Mouse (Mus musculus): ENCODE measurements at regions not wholly inside any gene's neighbourhood (a gene's known extent, or its start where the extent isn't known, plus 50 kb on each side); places are given as distances from the start of the nearest gene placed in this dataset.

DNA sequence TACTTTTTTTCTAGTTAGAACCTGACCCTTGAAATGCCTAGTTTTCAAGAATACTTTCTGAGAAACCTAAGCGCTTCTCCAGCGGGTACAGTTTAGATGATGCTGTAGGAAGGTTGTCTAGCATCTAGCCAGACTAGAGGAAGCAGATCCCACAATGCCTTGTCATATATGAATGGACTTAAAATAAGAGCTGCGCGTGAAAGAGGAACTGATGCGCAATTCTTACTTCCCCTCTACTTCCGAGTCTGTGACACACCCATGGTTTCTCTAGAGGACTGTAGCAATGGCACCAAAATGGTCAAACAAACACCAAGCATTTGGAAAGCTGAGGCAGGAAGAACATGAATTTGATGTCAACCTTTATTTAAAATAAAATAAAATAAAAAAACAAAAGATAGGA lies 167.6 kb upstream of the Tyw5 start:
- DNase-seq, result no peak

DNA sequence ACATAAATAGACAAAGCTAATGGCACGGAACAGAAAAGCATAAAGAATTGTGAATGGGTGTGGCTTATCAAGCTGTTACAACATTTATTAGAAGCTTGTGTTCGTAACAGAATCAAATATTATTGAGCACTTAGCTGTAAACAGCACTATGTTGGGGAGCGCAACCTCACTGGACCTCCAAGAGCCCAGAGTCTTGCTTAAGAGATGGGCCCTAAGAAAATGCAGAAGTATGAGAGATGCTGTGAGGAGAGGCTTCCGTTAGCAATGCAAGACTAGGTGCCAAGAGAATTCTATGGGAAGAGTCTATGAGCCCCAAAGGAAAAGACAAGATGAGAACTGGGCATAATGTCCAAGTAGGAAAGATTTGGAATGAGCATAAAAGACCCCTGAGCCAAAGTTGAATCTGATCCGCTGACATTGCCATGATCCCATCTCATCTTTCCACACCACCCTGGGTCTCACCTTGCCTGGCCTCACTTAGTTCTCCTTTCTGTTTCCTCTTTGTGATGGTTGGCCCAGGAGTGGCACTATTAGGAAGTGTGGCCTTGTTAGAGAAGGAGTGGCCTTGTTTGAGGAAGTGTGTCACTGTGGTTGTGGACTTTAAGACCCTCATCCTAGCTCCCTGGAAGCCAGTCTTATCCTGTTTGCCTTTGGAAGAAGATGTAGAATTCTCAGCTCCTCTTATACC lies 169.3 kb upstream of the Tyw5 start:
- no peak for DNase-seq

GRCm38 (mm10) chr1:57579086-57579485 lies 172.2 kb upstream of the Tyw5 start:
- no peak for DNase-seq

GRCm38 (mm10) chr1:57593707-57594589 lies 180.0 kb upstream of the Spats2l start:
- DNase-seq, result no peak

DNA sequence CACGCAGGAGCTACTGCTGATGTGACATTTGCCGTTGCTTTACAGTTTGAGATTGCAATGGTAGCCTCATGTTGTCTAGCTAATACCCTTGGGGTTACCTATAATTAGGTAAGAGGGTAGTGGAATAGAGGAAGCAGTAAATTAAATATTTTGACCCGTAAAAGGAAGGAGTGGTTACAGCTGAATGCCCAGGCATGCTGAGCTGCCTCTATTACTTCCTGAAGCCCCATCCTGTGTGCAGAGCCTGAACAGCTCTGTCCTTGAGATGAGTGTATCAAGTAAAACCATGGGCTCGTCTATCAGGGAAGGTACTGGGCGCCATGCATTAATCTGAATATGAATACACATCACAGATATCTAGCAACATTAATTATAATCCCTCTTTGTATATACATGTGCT lies 179.1 kb upstream of the Spats2l start:
- no peak for DNase-seq

- no peak for DNase-seq
Observed at GRCm38 (mm10) chr1:57600951-57601350, 173.0 kb upstream of the Spats2l start.

- no peak for DNase-seq
Observed at GRCm38 (mm10) chr1:57605525-57605924, 168.4 kb upstream of the Spats2l start.

DNA sequence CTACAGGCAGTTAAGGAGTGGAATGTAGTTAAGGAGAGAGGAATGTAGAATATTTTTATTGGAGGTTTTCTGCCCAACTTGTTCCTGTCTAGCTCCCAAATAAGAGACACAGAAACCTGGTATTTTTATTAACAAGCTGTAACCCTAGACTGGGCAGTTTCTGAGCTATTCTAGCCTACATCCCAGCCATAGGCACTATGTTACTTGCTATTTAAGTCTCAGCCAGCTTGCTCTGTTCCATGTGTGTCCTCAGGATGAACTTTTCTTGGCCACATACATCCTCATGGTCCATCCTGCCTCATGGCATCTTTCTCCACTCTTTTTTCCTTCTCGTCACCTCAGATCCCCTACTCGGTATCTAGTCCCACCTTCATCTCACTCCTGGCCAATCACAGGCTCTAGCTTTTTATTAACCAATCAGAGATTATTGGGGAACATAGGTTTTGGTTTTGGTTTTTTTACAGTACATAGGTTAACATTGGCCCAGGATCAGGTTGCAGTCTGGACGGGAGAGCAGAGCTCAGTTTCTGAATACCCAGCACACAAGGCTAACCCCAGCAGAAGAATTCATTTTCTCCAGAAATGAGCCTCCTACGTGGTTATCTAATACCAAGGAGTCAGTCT lies 167.8 kb upstream of the Spats2l start:
- no peak for DNase-seq

DNA sequence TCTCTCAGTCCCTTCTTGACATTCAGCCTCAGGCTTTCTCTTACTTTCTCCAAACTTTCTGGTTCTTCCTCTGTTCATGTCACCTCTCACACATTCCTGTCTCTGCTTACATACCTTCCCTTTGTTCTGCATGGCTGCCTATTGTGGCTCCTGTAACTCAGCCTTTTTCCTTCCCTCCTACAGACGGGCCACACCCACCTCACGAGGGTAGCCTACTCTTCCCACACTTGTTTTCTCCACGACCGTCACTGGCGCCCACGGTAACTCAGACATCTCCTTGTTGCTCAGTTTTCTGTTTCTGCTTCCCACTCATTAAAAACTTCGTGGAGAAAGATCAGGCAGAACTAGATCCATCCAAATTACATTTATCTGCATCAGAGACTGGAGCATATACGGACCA lies 166.9 kb upstream of the Spats2l start:
- DNase-seq, result no peak

- DNase-seq, result no peak
Observed at GRCm38 (mm10) chr1:57607626-57608422, 166.1 kb upstream of the Spats2l start.

DNA sequence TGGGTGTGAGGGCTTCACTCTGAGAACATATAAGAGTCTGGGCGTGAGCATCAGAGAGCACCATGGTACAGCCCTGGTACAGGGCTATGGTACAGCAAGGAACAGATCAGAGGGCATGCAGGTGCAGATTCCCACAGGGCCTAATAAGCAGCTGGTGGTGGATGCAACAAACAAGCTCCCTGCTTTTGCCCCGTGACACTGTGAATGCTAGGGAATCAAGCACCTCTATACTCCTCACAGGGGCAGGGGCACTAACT lies 165.6 kb upstream of the Spats2l start:
- no peak for DNase-seq

GRCm38 (mm10) chr1:57609307-57609706 lies 164.7 kb upstream of the Spats2l start:
- DNase-seq, result no peak

DNA sequence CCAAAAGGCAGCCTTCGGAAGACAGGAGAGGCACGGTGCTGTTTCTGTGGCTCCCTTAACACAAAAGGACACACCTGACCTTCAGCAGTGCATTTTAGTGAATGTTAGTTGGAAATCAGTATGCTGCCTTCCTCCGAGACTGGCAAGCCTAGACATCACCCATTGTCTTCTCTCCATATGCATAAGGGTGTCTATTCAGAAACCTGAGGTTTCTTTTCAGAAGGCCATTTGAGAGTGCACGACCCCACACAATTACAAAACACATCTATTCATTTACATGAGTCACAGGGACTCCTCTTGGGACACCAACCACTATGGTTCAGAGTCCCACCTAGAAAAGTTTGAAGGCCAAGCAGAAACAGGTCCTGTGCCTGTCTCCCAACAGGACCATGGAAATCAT lies 161.8 kb upstream of the Spats2l start:
- DNase-seq, result no peak

DNA sequence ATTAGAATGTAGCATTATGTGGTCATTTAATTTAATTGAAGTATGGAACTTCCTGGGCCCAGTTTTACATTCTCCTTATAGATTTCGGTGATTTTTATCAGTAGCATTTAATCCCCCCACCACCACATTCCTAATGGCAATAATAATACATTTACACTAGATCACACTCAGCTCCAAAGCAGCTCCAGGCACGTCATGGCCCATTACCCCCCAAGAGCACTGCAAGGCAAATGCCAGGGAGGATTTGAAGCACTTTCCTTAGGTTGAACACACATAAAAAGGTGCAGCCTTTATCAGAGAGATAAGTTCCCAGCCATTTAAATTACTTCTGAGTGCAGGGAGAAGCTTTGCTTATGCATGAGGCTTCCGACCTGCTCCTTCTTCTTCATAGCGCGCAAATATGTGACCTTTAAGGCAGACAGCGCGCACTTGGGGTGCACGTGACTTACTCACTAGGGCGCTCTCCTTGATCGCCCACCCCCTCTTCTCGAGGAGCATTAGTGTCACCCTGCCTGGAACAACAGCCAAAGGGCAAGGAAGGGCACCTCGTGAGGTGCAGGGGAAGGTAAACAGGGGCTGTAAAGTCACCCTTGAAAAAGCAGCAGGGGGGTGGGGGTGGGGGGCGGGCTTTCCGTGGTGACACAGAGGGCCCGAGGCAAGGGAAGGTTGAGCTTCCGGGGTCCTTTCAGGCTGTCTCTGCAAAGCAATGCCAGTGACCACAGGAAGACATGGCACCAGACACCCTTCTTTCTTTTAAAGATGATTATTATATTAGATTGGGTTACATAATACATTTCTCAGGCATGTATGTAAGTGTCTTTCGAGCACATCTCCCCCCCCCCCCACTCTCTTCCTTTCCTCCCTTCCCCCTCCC lies 160.8 kb upstream of the Spats2l start:
- DNase-seq, result peak; percentile 9 to 23

DNA sequence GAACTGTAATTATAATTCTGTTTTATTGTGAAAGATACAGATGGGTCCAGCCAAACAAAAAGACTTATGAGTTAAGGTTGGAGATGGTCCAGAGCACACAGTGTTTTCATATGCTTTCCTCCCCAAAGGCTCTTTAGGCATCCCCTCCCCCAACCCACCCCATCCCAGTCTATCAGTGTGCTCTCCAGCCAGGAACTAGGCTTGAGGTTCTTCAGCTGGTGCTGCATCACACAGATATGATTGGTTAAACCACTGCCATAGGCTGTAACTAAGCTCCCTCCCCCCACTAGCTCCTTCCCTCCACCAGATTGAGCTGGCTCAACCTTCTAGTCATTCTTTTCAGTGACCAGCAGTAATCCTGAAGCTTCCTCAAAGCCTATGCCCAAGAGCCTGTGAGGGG lies 158.8 kb upstream of the Spats2l start:
- no peak for DNase-seq

- DNase-seq, result peak; percentile 10 to 62
Observed at GRCm38 (mm10) chr1:57617316-57617715, 156.6 kb upstream of the Spats2l start.

- DNase-seq, result no peak
Observed at GRCm38 (mm10) chr1:57622561-57622960, 151.4 kb upstream of the Spats2l start.

- DNase-seq, result no peak
Observed at GRCm38 (mm10) chr1:57633986-57634385, 140.0 kb upstream of the Spats2l start.

DNA sequence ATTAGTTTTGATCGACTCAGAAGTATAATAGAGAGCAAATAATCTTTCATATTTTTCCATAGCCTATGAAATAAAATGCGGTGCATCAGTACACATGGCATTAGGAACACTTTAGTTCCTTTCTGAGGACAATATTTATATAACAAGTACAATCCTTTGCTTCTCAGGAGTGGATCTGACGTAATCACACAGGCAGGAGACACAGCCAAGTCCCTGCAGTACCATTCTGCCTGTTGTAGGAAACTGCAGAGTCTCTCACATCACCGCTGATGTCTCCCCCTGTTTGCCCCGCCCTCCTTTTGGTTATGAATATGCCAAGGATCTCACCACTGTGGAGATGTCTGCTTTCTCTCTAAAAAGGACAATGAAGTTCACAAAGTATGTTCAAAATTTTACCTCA lies 131.8 kb upstream of the Spats2l start:
- no peak for DNase-seq

- no peak for DNase-seq
Observed at GRCm38 (mm10) chr1:57643466-57644097, 130.4 kb upstream of the Spats2l start.

- no peak for DNase-seq
Observed at GRCm38 (mm10) chr1:57664962-57665361, 109.0 kb upstream of the Spats2l start.

- no peak for DNase-seq
Observed at GRCm38 (mm10) chr1:57665724-57666123, 108.2 kb upstream of the Spats2l start.

Measured in kidney, adult 8-10 months (tissue).